Mouse (Mus musculus) small intestine, adult 2 months (tissue): ENCODE measurements around the gene Efcab5.

ENCODE experiments used
- CTCF ChIP-seq: fragments of 200-500 bp; IDR thresholded peaks from 2 replicates; pipeline ENCODE4 v1.5.1; 2012; ENCODE audit warnings: low read depth, mild to moderate bottlenecking, control low read depth, inconsistent platforms, low read length, moderate library complexity, mixed read lengths; ENCODE audit not compliant: insufficient replicate concordance, insufficient read length; ENCODE audit errors: extremely low read depth
- POLR2A ChIP-seq: fragments of 200-500 bp; IDR thresholded peaks from 2 replicates; pipeline ENCODE4 v1.6.1; 2012; ENCODE audit warnings: low read depth, mild to moderate bottlenecking, control low read depth, inconsistent platforms, low read length, moderate library complexity

GRCm38 (mm10) chr11:77077792-77078191 lies 111.0 kb downstream of the Efcab5 start:
- no peak for TF ChIP-seq POLR2A
- no peak for TF ChIP-seq CTCF
